Mouse (Mus musculus) 416B (cell line): ENCODE data around the gene Tmem159.

Source experiments
- DNase-seq: peaks from one replicate; pipeline ENCODE4 v3.0.0; 2011; ENCODE audit warnings: low read depth

The Tmem159 gene

GRCm38 (mm10) chr7:120142743-120143142 is 40.6 kb downstream of the Tmem159 start:
- DNase-seq = no peak

GRCm38 (mm10) chr7:120145191-120145590 is 43.0 kb downstream of the Tmem159 start, which contains the start of gene Zp2:
Zp2 (minus strand) TSS chr7:120145291.
- no peak for DNase-seq

GRCm38 (mm10) chr7:120150257-120150656 is 48.1 kb downstream of the Tmem159 start:
- no peak for DNase-seq

GRCm38 (mm10) chr7:120150898-120151297 is 48.7 kb downstream of the Tmem159 start:
- DNase-seq = no peak

GRCm38 (mm10) chr7:120156841-120157409 is 54.8 kb downstream of the Tmem159 start:
- DNase-seq = no peak

GRCm38 (mm10) chr7:120157575-120158061 is 55.5 kb downstream of the Tmem159 start:
- no peak for DNase-seq

- DNase-seq = no peak
These were observed 56.0 kb downstream of the Tmem159 start for GRCm38 (mm10) chr7:120158121-120158613.

GRCm38 (mm10) chr7:120163581-120164251 is 61.6 kb downstream of the Tmem159 start:
- no peak for DNase-seq
